Comparison of ENCODE assay signal across 12 mouse cellular contexts in genomic region chr2:101967601-101968000, GRCm38 (mm10).
DNase-seq lines count a peak whose midpoint lies in the region; ATAC-seq and TF ChIP-seq lines count a peak whose summit lies in the region.
"Had no signal": no experiment of that assay in that cellular context is flagged by ENCODE, and none has a peak within 500 bp of the region (broad histone marks: within the 10 kb centered on the region; RNA-seq: fewer than 3 reads in every experiment).

No protein-coding gene starts in this region.

- H3K4me3 ChIP-seq in heart, embryonic 14.5 days (ENCODE audit: control insufficient read depth in 1 of 2, insufficient read depth in 1 of 2, low read depth in 1 of 2, low read length in 2 of 2), result no peak overlapping the region
- no peak overlapping the region for H3K4me3 ChIP-seq in forebrain, embryonic 14.5 days (ENCODE audit: low read depth, low read length)
- no peak overlapping the region for H3K4me3 ChIP-seq in kidney, embryonic 15.5 days (replicated peaks)
- H3K4me3 ChIP-seq in liver, postnatal 0 days (ENCODE audit: low read depth, low read length), result no peak overlapping the region
- H3K4me3 ChIP-seq: erythroblast, embryonic 14.5 days had no signal

- no peaks in the 10 kb centered on the region for H3K9me3 ChIP-seq in heart, embryonic 14.5 days (ENCODE audit: control insufficient read depth, low read length)
- H3K9me3 ChIP-seq in forebrain, embryonic 14.5 days (replicated peaks; ENCODE audit: control insufficient read depth, low read length), result no peaks in the 10 kb centered on the region
- H3K9me3 ChIP-seq in kidney, embryonic 15.5 days (replicated peaks), result no peaks in the 10 kb centered on the region
- no peaks in the 10 kb centered on the region for H3K9me3 ChIP-seq in liver, postnatal 0 days (ENCODE audit: low read length)

- H3K4me2 ChIP-seq in heart, embryonic 14.5 days (ENCODE audit: low read length), result 0 out of 2 replicates have a peak overlapping the region, but pooled peaks have one; percentile 4
- no peak overlapping the region for H3K4me2 ChIP-seq in forebrain, embryonic 14.5 days (ENCODE audit: low read length)
- peak overlapping the region; percentile 32 for H3K4me2 ChIP-seq in kidney, embryonic 15.5 days
- no peak overlapping the region for H3K4me2 ChIP-seq in liver, postnatal 0 days (ENCODE audit: low read depth, low read length)

- H3K4me1 ChIP-seq in heart, embryonic 14.5 days (ENCODE audit: control insufficient read depth in 2 of 2, insufficient read depth in 2 of 2, low read length in 2 of 2), result peaks cover 12 to 22% of the 10 kb centered on the region in 2 experiments
- peaks cover 63% of the 10 kb centered on the region for H3K4me1 ChIP-seq in forebrain, embryonic 14.5 days (ENCODE audit: control insufficient read depth, insufficient read depth, low read length)
- peaks cover 61% of the 10 kb centered on the region for H3K4me1 ChIP-seq in kidney, embryonic 15.5 days
- peaks cover 8% of the 10 kb centered on the region for H3K4me1 ChIP-seq in liver, postnatal 0 days (ENCODE audit: insufficient read depth)

- H3K27me3 ChIP-seq in heart, embryonic 14.5 days (ENCODE audit: control insufficient read depth, insufficient read depth, low read length), result no peaks in the 10 kb centered on the region
- no peaks in the 10 kb centered on the region for H3K27me3 ChIP-seq in forebrain, embryonic 14.5 days (replicated peaks; ENCODE audit: control insufficient read depth, insufficient read depth, low read length)
- H3K27me3 ChIP-seq in kidney, embryonic 15.5 days, result no peaks in the 10 kb centered on the region
- no peaks in the 10 kb centered on the region for H3K27me3 ChIP-seq in liver, postnatal 0 days (ENCODE audit: insufficient read depth, low read length)

- 34% methylated on average over 4 of the region's 4 CpGs for WGBS in heart, embryonic 14.5 days
- WGBS in forebrain, embryonic 14.5 days, result 13% methylated on average over 4 of the region's 4 CpGs
- 36% methylated on average over 4 of the region's 4 CpGs for whole genome bisulfite sequencing in kidney, embryonic 15.5 days
- WGBS in liver, postnatal 0 days (ENCODE audit: insufficient replicate concordance), result 44% methylated on average over 4 of the region's 4 CpGs

- TF ChIP-seq EP300 in liver, postnatal 0 days (IDR thresholded peaks at IDR 0.05; ENCODE audit: low read depth), result no peak

- no peaks in the 10 kb centered on the region for H3K36me3 ChIP-seq in heart, embryonic 14.5 days (ENCODE audit: control insufficient read depth, insufficient read depth, low read length)
- no peaks in the 10 kb centered on the region for H3K36me3 ChIP-seq in forebrain, embryonic 14.5 days (ENCODE audit: control insufficient read depth, insufficient read depth, low read length)
- H3K36me3 ChIP-seq in kidney, embryonic 15.5 days, result no peaks in the 10 kb centered on the region
- H3K36me3 ChIP-seq in liver, postnatal 0 days (replicated peaks; ENCODE audit: insufficient read depth, low read length), result no peaks in the 10 kb centered on the region

- no peak for DNase-seq in heart, adult 18-20 months
- no peak for DNase-seq in forebrain, embryonic 14.5 days (ENCODE audit: low spot score)
- no peak for DNase-seq in liver, postnatal 0 days
- no peak for DNase-seq in thymus, postnatal 10 days (ENCODE audit: low spot score in 2 of 2)
- no peak for DNase-seq in urinary bladder, adult 2 months (ENCODE audit: low spot score)
- DNase-seq: cerebellum, postnatal 14 days; lung, adult 18-20 months; right cerebral cortex, adult 18-20 months had no signal

- peak overlapping the region in 1 of 2 experiments; percentile 37; a peak in 1 of 4 replicates for H3K27ac ChIP-seq in heart, embryonic 14.5 days (replicated peaks in 1 of 2; ENCODE audit: control insufficient read depth in 1 of 2, insufficient read depth in 1 of 2, low read depth in 2 of 2, low read length in 2 of 2)
- H3K27ac ChIP-seq in forebrain, embryonic 14.5 days (ENCODE audit: low read depth, low read length), result 0 out of 2 replicates have a peak overlapping the region, but pooled peaks have one; percentile 9
- peak overlapping the region; percentile 86 for H3K27ac ChIP-seq in kidney, embryonic 15.5 days
- peak overlapping the region; percentile 44; the same call in 1 of the 2 replicates for H3K27ac ChIP-seq in liver, postnatal 0 days (ENCODE audit: low read depth)

- ATAC-seq in heart, embryonic 14.5 days (ENCODE audit: insufficient number of reproducible peaks, insufficient read depth, low FRiP score, low read depth), result no peak
- ATAC-seq in forebrain, embryonic 14.5 days, result no peak
- peak; percentile 79 for ATAC-seq in kidney, embryonic 15.5 days (replicated peaks; ENCODE audit: low FRiP score)
- peak; percentile 53; the same call in 1 of the 2 replicates for ATAC-seq in liver, postnatal 0 days
- ATAC-seq in megakaryocyte, adult 5-6 weeks (ENCODE audit: poor library complexity, severe bottlenecking), result no peak

- H3K9ac ChIP-seq in heart, embryonic 14.5 days (ENCODE audit: low read length), result no peak overlapping the region
- no peak overlapping the region for H3K9ac ChIP-seq in forebrain, embryonic 14.5 days (ENCODE audit: low read length)
- 0 out of 2 replicates have a peak overlapping the region, but pooled peaks have one; percentile 14 for H3K9ac ChIP-seq in kidney, embryonic 15.5 days
- no peak overlapping the region for H3K9ac ChIP-seq in liver, postnatal 0 days (replicated peaks)

- no peak for TF ChIP-seq CTCF in liver, postnatal 0 days (IDR thresholded peaks at IDR 0.05; ENCODE audit: low read depth)

Comparison
In these comparisons a context has a peak if more than half of its experiments do, and no peak if none do; other contexts are left out.
1. ATAC-seq: peak in kidney, embryonic 15.5 days (single experiment) and liver, postnatal 0 days (single experiment); none in heart, embryonic 14.5 days (single experiment), forebrain, embryonic 14.5 days (single experiment) and megakaryocyte, adult 5-6 weeks (single experiment).
2. H3K4me2 ChIP-seq: peak in heart, embryonic 14.5 days (single experiment) and kidney, embryonic 15.5 days (single experiment); none in forebrain, embryonic 14.5 days (single experiment) and liver, postnatal 0 days (single experiment).